Mouse (Mus musculus): ENCODE data around the gene Ube2j2.

The Ube2j2 gene

GRCm38 (mm10) chr4:155963106-155963505 is 19.5 kb downstream of the Ube2j2 start:
- no peak for DNase-seq (ENCODE audit: low read depth, low spot score)

DNA sequence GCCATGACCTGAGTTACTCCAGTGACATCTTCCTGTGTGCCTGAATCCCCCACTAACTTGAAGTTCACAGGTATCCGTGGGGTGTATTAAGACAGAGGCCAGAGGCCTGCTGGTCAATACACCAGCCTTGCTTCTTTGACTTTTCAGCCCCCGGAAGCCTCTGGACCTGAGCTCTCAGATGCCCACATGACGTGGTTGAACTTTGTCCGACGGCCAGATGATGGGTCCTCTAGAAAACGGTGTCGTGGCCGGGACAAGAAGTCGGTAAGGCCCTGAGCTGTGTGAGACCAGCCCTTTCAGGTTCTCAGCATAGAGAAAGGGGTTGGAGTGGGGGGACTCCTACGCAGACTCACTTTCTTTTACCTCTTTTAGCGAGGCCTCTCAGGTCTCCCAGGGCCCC is 20.8 kb downstream of the Ube2j2 start:
- DNase-seq (ENCODE audit: low read depth, low spot score), result no peak

GRCm38 (mm10) chr4:155969043-155969653 is 25.5 kb downstream of the Ube2j2 start:
- DNase-seq (ENCODE audit: low read depth, low spot score), result no peak

DNA sequence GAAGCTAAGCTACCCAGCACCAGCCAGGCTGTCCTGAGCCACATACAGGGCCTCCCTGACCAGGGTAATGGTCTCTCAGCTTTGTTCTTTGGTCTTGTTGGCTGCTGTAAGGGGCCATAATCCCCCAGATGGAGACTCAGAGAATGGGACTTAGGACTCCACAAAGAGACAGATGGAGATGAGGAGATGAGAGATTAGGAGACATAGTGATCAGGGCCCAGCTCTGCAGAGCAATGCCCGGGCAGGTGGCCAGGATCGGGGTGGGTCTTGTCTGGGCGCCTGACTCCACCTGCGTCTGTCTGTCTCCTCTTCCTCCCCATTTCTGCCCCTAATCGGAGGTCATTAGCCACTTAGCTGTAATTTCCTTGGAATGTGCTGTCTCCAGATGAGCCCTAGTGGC is 26.7 kb downstream of the Ube2j2 start:
- no peak for DNase-seq (ENCODE audit: low read depth, low spot score)

- DNase-seq (ENCODE audit: low read depth, low spot score), result no peak
These were observed 29.0 kb downstream of the Ube2j2 start for GRCm38 (mm10) chr4:155972651-155973050.

DNA sequence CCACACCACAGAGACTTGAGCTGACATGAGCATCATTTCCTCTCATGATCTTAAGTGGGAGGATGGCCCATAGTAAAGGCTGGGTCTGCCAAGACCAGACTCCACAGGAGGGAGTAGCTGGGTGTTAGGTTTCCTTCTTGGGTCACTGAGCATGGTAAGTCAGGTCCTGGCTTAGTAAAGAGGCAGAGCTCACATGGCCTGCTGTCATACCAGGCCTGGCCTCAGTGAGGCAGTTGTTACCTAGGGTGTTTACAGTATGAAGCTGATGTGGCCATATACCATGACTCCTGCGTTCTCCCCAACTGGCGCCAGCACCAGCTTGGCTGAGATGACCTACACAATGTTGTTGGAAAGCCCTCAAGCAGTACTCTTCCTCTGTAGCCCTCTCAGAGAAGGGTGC is 29.6 kb downstream of the Ube2j2 start:
- peak; percentile 33 for DNase-seq (ENCODE audit: low read depth, low spot score)

DNA sequence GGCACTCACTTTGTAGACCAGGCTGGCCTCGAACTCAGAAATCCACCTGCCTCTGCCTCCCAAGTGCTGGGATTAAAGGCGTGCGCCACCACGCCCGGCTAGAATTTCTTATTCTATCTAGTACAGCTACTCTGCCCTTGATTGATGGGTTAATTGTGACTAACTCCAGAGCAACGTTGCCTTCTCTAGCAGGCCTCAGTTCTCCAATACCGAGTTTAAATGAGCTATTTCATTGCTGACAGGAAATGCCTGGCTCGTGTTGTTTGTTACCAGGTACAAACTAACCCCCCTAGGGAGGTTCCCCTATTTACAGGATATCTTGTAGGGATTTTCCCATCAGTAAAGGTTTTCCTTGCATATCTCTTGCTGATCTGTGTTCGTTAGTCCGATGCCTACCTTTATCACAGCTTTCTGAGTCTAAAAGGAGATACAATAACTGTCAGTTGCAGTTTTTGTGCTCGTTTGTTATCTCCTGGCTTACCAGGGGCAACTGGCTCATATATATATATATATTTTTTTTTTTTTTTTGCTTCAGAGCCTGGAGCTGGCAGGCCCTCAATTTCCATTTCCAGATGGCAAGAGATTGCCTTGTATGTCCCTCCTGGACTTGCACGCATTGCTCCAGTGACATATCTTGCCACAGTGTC is 37.9 kb downstream of the Ube2j2 start:
- no peak for DNase-seq (ENCODE audit: low read depth, low spot score)

DNA sequence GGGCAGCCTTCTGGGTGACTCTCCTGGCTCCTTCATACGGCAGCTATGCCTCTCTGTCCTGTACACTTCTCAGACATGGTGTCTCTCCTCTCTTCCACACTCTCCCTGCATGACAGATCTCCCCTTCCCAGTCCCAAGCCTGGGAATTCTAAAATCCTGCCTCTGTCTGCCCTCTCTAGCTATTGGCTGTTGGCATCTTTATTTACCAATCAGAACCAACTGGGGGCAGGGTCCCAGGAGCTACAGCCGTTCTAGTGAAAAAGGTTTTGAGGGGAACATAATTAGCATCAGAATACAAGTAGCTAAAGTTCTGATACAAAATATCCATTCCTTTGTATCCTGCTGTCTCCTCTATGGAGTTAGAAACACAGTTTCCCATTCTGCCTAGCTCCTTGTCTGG is 40.2 kb downstream of the Ube2j2 start:
- DNase-seq (ENCODE audit: low read depth, low spot score), result no peak

- DNase-seq (ENCODE audit: low read depth, low spot score), result peak; percentile 20
These were observed 47.7 kb downstream of the Ube2j2 start for GRCm38 (mm10) chr4:155991211-155991907.

- no peak for DNase-seq (ENCODE audit: low read depth, low spot score)
These were observed 48.2 kb downstream of the Ube2j2 start for GRCm38 (mm10) chr4:155991908-155992230.

- peak; percentile 95 for DNase-seq (ENCODE audit: low read depth, low spot score)
These were observed 48.7 kb downstream of the Ube2j2 start, which contains the start of the genes B3galt6 and Sdf4 for GRCm38 (mm10) chr4:155992241-155992905. TSS of gene B3galt6 (minus strand) at chr4:155992649. TSS of gene Sdf4 (plus strand) at chr4:155992872.

GRCm38 (mm10) chr4:155992906-155993547 is 49.4 kb downstream of the Ube2j2 start:
- DNase-seq (ENCODE audit: low read depth, low spot score), result peak; percentile 97

DNA sequence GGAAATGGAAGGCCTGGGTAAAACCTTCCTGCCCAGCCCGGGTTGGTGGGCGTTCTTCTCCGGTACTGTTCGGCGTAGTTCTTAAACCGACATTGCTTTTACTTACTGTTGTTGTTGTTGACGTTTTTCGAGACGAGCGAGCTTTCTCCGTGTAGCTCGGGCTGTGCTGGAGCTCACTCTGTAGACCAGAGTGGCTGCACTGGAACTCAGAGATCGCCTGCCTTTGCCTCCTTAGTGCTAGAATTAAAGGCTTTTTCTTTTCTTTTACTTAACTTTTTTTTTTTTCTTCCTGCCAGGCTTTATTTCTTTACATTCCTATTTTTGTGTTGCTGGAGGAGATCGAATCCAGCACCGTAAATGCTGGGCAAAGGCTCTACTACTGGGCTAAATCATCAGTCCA is 50.0 kb downstream of the Ube2j2 start:
- no peak for DNase-seq (ENCODE audit: low read depth, low spot score)

GRCm38 (mm10) chr4:156004109-156004508 is 60.5 kb downstream of the Ube2j2 start:
- DNase-seq (ENCODE audit: low read depth, low spot score), result peak; percentile 76

- DNase-seq (ENCODE audit: low read depth, low spot score), result peak; percentile 66
These were observed 64.7 kb downstream of the Ube2j2 start for GRCm38 (mm10) chr4:156008369-156008768.

Data from CD4-positive, CD25-positive, alpha-beta regulatory T cell, adult 2 months (primary cell).